Mouse (Mus musculus) neural tube, embryonic 14.5 days (tissue): Measurements from ENCODE around the gene Dbt. TPM values are rescaled to one million over a fixed set of nuclear protein-coding genes. Genes with fewer than 3 reads are reported as not detected.
A peak's percentile ranks its signal among the peaks of the same experiment; 100 is the strongest.

ENCODE experiments used
- ATAC-seq: fragments of 200-750 bp; cut with Nextera tagmentation; 2 replicates; pipeline ENCODE4 v1.8.0; 2017; ENCODE audit warnings: low read depth, mild to moderate bottlenecking, moderate TSS enrichment, moderate library complexity
- H3K27ac ChIP-seq: fragments of 300-500 bp; sonication (generic); 2 replicates; pipeline ENCODE4 v1.5.1; 2014; ENCODE audit warnings: low read depth, mild to moderate bottlenecking, control low read depth, low read length, moderate library complexity, mixed read lengths
- H3K27me3 ChIP-seq: fragments of 300-500 bp; sonication (generic); 2 replicates; pipeline ENCODE4 v1.6.1; 2014; ENCODE audit warnings: low read length; ENCODE audit not compliant: control insufficient read depth, insufficient read depth
- H3K36me3 ChIP-seq: fragments of 300-500 bp; sonication (generic); 2 replicates; pipeline ENCODE4 v1.6.1; 2014; ENCODE audit warnings: low read length, mixed read lengths; ENCODE audit not compliant: control insufficient read depth, insufficient read depth
- H3K4me1 ChIP-seq: fragments of 300-500 bp; sonication (generic); 2 replicates; pipeline ENCODE4 v1.6.1; 2014; ENCODE audit warnings: low read length; ENCODE audit not compliant: control insufficient read depth, insufficient read depth
- H3K4me2 ChIP-seq: fragments of 300-500 bp; sonication (generic); 2 replicates; pipeline ENCODE4 v1.6.1; 2014; ENCODE audit warnings: mild to moderate bottlenecking, low read depth, low read length, control low read depth
- H3K4me3 ChIP-seq: fragments of 300-500 bp; sonication (generic); 2 replicates; pipeline ENCODE4 v1.5.1; 2014; ENCODE audit warnings: low read depth, low read length, control low read depth, mixed read lengths
- H3K9ac ChIP-seq: fragments of 300-500 bp; sonication (generic); replicated peaks from 2 replicates; pipeline ENCODE4 v1.6.1; 2014; ENCODE audit warnings: low read depth, mild to moderate bottlenecking, control low read depth, low read length, mixed read lengths
- H3K9me3 ChIP-seq: fragments of 300-500 bp; sonication (generic); 2 replicates; pipeline ENCODE4 v1.6.1; 2016; ENCODE audit warnings: low read length; ENCODE audit not compliant: control insufficient read depth
- WGBS: fragments of 180-500 bp; shearing (Covaris S2); extraction: QIAGEN DNeasy Blood & Tissue Kit; methylation state at CpG from one replicate; pipeline ENCODE4 v1.1.7; 2014; 5-methylcytosine and 5-hydroxymethylcytosine counted together
- polyA plus RNA-seq: library from polyadenylated mRNA; unstranded; fragments of >200 nt; fragmentation: Nextera tagmentation; extraction: Ambion mirVana; gene quantifications from 2 replicates; pipeline ENCODE4 v1.2.1, GENCODE M21; 2014

Dbt gene
- polyA plus RNA-seq, 1 experiment from 2014 or later = 13.2 TPM

GRCm38 (mm10) chr3:116483271-116483670, 29.6 kb upstream of the Dbt start:
- no peak overlapping the region for H3K9ac ChIP-seq
- H3K4me3 ChIP-seq = no peak overlapping the region
- H3K36me3 ChIP-seq = peaks cover 6% of the 10 kb centered on the region
- H3K4me2 ChIP-seq = no peak overlapping the region
- no peak overlapping the region for H3K27ac ChIP-seq
- H3K27me3 ChIP-seq = no peaks in the 10 kb centered on the region
- no peaks in the 10 kb centered on the region for H3K4me1 ChIP-seq
- no peaks in the 10 kb centered on the region for H3K9me3 ChIP-seq
- no peak for ATAC-seq
- WGBS = 91% methylated on average over 4 of the region's 4 CpGs

GRCm38 (mm10) chr3:116490920-116491319, 21.9 kb upstream of the Dbt start:
- peaks cover 62% of the 10 kb centered on the region for H3K36me3 ChIP-seq
- no peak overlapping the region for H3K27ac ChIP-seq
- no peak overlapping the region for H3K9ac ChIP-seq
- 96% methylated on average over 5 of the region's 5 CpGs for WGBS
- no peak for ATAC-seq
- H3K4me2 ChIP-seq = no peak overlapping the region
- H3K9me3 ChIP-seq = no peaks in the 10 kb centered on the region
- no peak overlapping the region for H3K4me3 ChIP-seq
- no peaks in the 10 kb centered on the region for H3K4me1 ChIP-seq
- no peaks in the 10 kb centered on the region for H3K27me3 ChIP-seq

DNA sequence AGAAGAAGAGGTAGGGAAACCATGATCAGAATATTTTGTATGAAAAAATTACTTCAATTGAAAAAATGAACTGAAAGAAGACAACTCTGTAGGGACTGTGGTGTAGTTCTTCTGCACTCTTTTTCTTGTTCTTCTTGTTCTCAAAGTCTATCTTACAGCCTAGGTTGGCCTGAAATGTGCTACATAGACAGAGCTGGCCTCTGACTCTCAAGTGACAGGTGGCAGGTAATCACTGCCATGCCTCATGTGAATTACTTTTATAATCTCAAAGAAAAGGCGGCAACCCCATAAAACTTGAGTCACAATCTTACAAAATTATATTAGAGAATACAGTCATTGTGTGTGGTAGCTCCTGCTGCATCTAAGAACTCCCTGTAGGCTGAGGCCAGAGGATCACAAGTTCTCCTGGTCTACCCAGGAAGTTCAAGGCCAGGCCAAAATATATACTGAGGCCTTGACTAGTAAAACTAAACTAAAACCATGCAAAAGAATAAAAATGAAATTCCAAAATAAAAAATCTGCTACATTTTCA, 20.9 kb upstream of the Dbt start:
- Histone ChIP-seq H3K4me2 (no peak overlapping the region), H3K4me3 (no peak overlapping the region), H3K27ac (no peak overlapping the region), H3K27me3 (no peaks in the 10 kb centered on the region), H3K9me3 (no peaks in the 10 kb centered on the region), H3K36me3 (peaks cover 63% of the 10 kb centered on the region), H3K4me1 (no peaks in the 10 kb centered on the region), H3K9ac (no peak overlapping the region)
- no peak for ATAC-seq
- WGBS = 92% methylated on average over 1 of the region's 1 CpGs

- no peaks in the 10 kb centered on the region for H3K4me1 ChIP-seq
- H3K4me3 ChIP-seq = no peak overlapping the region
- H3K27ac ChIP-seq = no peak overlapping the region
- no peak overlapping the region for H3K4me2 ChIP-seq
- no peaks in the 10 kb centered on the region for H3K27me3 ChIP-seq
- peaks cover 69% of the 10 kb centered on the region for H3K36me3 ChIP-seq
- no peaks in the 10 kb centered on the region for H3K9me3 ChIP-seq
- ATAC-seq = no peak
- H3K9ac ChIP-seq = no peak overlapping the region
- 56% methylated on average over 5 of the region's 5 CpGs for WGBS
These were observed 19.2 kb upstream of the Dbt start for GRCm38 (mm10) chr3:116493658-116494057.

DNA sequence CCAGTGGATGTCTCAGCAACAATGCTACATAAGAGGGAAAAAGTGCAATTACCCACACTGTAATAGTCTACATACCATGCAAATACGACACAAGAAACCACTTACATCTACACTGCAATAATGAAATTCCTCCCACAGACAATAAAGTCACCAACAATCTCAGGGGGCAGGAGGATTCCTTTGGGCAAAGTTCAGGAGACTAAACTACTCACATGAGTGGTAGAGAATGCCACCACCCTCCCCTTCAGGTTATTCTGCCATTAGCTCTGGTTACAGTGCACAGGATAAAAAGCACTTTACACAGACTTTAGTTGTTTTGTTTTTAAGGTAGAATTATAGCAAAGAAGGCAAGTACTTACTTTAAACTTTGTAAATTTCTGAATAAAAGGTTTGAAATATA, 17.2 kb upstream of the Dbt start:
- H3K4me1 ChIP-seq = no peaks in the 10 kb centered on the region
- no peak overlapping the region for H3K9ac ChIP-seq
- H3K4me2 ChIP-seq = no peak overlapping the region

DNA sequence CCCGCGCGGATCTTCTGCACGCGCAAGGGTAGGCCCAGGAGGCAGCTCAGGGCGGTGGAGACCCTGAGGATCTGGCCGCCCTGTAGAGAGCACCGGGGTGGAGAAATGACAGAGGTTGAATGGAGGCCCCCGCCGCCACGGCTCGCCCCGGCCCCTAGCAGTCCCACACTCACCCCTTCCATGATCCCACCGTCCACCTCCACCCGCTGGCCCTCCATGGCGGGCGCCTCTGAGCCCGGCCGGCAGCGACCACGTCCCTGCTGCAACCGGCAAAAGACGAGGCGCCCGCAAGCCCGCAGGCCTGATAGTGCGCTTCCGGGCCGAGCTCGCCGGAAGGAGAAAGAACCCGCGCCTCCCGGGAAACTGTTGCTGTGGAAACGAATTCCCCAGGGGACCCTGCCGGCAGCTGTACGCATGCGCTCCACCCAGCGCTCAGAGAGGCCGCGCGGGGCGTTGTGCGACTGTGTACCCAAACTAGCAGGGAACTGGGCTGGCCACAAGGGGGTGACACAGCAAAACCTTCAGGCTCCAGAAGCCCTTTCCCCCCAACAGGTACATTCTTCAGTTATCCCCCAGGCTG, 5.0 kb upstream of the Dbt start, which contains the start of gene Rtca:
TSS of gene Rtca (minus strand) at position 437 of the 580 bp plus-strand sequence.
- Histone ChIP-seq H3K27ac (peak within 1 kb of the TSS; percentile 71), H3K4me1 (peaks cover 14% of the 10 kb centered on the region), H3K4me3 (peak within 1 kb of the TSS; percentile 80), H3K9ac (peak within 1 kb of the TSS; percentile 93), H3K27me3 (no peaks in the 10 kb centered on the region), H3K4me2 (peak within 1 kb of the TSS; percentile 63), H3K9me3 (no peaks in the 10 kb centered on the region), H3K36me3 (peaks cover 18% of the 10 kb centered on the region)
- WGBS = under 1% methylated on average over 33 of the region's 44 CpGs
- peak; percentile 92 for ATAC-seq

More for the DNA sequence above, 17.2 kb upstream of the Dbt start:
- H3K9me3 ChIP-seq = no peaks in the 10 kb centered on the region
- WGBS = 98% methylated on average over 1 of the region's 1 CpGs
- peaks cover 69% of the 10 kb centered on the region for H3K36me3 ChIP-seq
- no peak overlapping the region for H3K4me3 ChIP-seq
- no peaks in the 10 kb centered on the region for H3K27me3 ChIP-seq
- no peak overlapping the region for H3K27ac ChIP-seq
- ATAC-seq = no peak

GRCm38 (mm10) chr3:116512151-116512903, 543 bp upstream of the Dbt start:
- no peaks in the 10 kb centered on the region for H3K9me3 ChIP-seq
- peak; percentile 22 for ATAC-seq
- peak overlapping the region; percentile 56 for H3K4me2 ChIP-seq
- peak overlapping the region; percentile 51 for H3K4me3 ChIP-seq
- H3K27me3 ChIP-seq = no peaks in the 10 kb centered on the region
- H3K9ac ChIP-seq = no peak overlapping the region; the same call in 1 of the 2 replicates
- 0 out of 2 replicates have a peak, but pooled peaks cover 5% of the 10 kb centered on the region for H3K4me1 ChIP-seq
- H3K27ac ChIP-seq = no peak overlapping the region
- WGBS = 45% methylated on average over 12 of the region's 12 CpGs
- H3K36me3 ChIP-seq = no peaks in the 10 kb centered on the region

DNA sequence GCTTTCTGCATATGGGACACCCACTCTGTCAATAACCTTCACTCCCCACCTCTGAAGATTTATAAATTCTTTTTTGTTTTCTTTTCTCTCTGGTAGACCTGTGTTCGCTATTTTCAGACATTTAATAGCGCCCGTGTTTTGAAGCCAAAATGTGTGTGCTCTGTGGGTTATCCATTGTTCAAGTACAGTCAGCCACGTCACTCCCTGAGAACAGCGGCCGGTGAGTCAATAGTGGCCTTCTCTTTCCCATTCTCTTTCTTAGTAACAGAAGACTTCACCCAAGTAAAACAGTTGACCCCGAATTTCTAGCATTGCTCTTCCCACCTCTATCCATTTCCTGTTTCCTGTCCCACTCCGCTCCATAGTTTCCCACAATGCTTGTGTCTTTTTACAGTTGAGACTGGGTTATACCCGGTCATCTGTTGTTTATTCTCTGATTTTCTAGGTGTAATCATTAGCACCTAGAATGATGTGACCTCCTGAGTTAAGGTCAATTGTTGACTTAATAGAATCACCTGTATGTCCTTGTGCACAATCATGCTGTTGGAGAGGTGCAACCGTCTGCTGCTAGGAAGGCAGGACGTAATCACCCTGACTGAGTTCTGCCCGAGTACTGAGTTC, 7.4 kb downstream of the Dbt start:
- H3K4me2 ChIP-seq = no peak overlapping the region
- H3K36me3 ChIP-seq = no peaks in the 10 kb centered on the region; the same call in 1 of the 2 replicates
- H3K4me3 ChIP-seq = no peak overlapping the region
- no peak overlapping the region for H3K9ac ChIP-seq
- no peaks in the 10 kb centered on the region for H3K27me3 ChIP-seq
- H3K27ac ChIP-seq = no peak overlapping the region
- no peak for ATAC-seq
- WGBS = 77% methylated on average over 12 of the region's 12 CpGs
- H3K4me1 ChIP-seq = no peaks in the 10 kb centered on the region
- no peaks in the 10 kb centered on the region for H3K9me3 ChIP-seq

DNA sequence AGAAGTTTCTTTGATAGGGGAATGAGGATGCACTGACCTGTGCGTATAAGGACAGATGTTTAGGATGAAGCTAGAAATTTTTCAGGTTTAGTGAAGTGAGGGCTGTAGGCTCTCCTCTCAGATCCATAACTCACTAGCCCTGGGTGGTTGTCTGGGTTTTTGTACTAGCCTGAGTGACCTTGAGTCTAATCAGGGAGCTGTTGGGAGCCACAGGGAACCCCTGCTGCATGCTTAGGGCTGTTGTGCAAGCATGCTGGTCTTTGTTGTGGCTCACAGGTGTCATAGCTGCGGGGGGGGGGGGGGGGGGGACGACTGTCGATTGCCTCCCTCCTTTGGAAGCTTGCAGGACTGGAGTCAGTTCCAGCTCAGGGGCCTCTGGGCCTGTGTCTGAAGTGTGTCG, 16.9 kb downstream of the Dbt start:
- H3K4me3 ChIP-seq = no peak overlapping the region
- H3K4me1 ChIP-seq = no peaks in the 10 kb centered on the region
- no peak overlapping the region for H3K4me2 ChIP-seq
- no peaks in the 10 kb centered on the region for H3K27me3 ChIP-seq
- 0 out of 2 replicates have a peak, but pooled peaks cover 3% of the 10 kb centered on the region for H3K36me3 ChIP-seq
- WGBS = 56% methylated on average over 4 of the region's 5 CpGs
- H3K27ac ChIP-seq = no peak overlapping the region
- no peak for ATAC-seq
- no peaks in the 10 kb centered on the region for H3K9me3 ChIP-seq
- H3K9ac ChIP-seq = no peak overlapping the region
